Mouse (Mus musculus) layer of hippocampus, postnatal 10 days (tissue): ENCODE measurements around the gene Pkd1. TPM values are rescaled to one million over a fixed set of nuclear protein-coding genes. Genes with fewer than 3 reads are reported as not detected.

Experiments
- DNase-seq, 2 experiments: peaks; one replicate each; pipeline ENCODE4 v3.0.0; 2021; ENCODE audit warnings: low spot score in 2 of 2
- long read RNA-seq: library from polyadenylated mRNA; stranded (forward); transcript quantifications from one replicate; pipeline ENCODE4 v2.0.0, GENCODE M21; 2023
- total RNA-seq, 2 experiments: library from RNA; stranded (reverse); gene quantifications; 2 replicates each; pipeline ENCODE4 v1.2.3; 2021

The Pkd1 gene
- total RNA-seq = 10 to 100 TPM; 61.6 to 91.2 TPM
- long read RNA-seq, partial matches to known transcripts = 2 of 31 reads
- long read RNA-seq, other reads (novel, unspliced or antisense) = 29 of 31 reads

- peak; percentile 96 to 99 for DNase-seq
Observed at GRCm38 (mm10) chr17:24549618-24550415, at the start of gene Pkd1. Gene Pkd1, plus strand, starts transcription at chr17:24549834.

- no peak for DNase-seq
Observed at GRCm38 (mm10) chr17:24502208-24502607, 47.4 kb upstream of the Pkd1 start.

- DNase-seq = no peak
Observed at GRCm38 (mm10) chr17:24504085-24504484, 45.5 kb upstream of the Pkd1 start.

GRCm38 (mm10) chr17:24505286-24505955, 44.2 kb upstream of the Pkd1 start:
- no peak for DNase-seq

- DNase-seq = peak; percentile 53 to 70
Observed at GRCm38 (mm10) chr17:24506332-24507070, 43.1 kb upstream of the Pkd1 start.

GRCm38 (mm10) chr17:24507129-24507664, 42.4 kb upstream of the Pkd1 start:
- DNase-seq = no peak

- no peak for DNase-seq
Observed at GRCm38 (mm10) chr17:24507806-24508460, 41.7 kb upstream of the Pkd1 start.

GRCm38 (mm10) chr17:24513609-24514008, 36.0 kb upstream of the Pkd1 start:
- DNase-seq = peak; percentile 75 to 84

GRCm38 (mm10) chr17:24514270-24515257, 35.1 kb upstream of the Pkd1 start:
- no peak for DNase-seq

- no peak for DNase-seq
Observed at GRCm38 (mm10) chr17:24520450-24520849, 29.2 kb upstream of the Pkd1 start.

- DNase-seq = no peak
Observed at GRCm38 (mm10) chr17:24524734-24525133, 24.9 kb upstream of the Pkd1 start.

GRCm38 (mm10) chr17:24527315-24527714, 22.3 kb upstream of the Pkd1 start:
- DNase-seq = no peak

GRCm38 (mm10) chr17:24527723-24528559, 21.7 kb upstream of the Pkd1 start, which contains the start of gene Traf7:
Gene Traf7, minus strand, starts transcription at chr17:24527938.
- peak; percentile 88 to 90 for DNase-seq

- DNase-seq = no peak
Observed at GRCm38 (mm10) chr17:24528560-24528918, 21.1 kb upstream of the Pkd1 start.

GRCm38 (mm10) chr17:24529007-24529451, 20.6 kb upstream of the Pkd1 start:
- DNase-seq = peak; percentile 77 to 80

GRCm38 (mm10) chr17:24529883-24530282, 19.8 kb upstream of the Pkd1 start:
- no peak for DNase-seq

GRCm38 (mm10) chr17:24530361-24531050, 19.1 kb upstream of the Pkd1 start:
- no peak for DNase-seq

GRCm38 (mm10) chr17:24531064-24531463, 18.6 kb upstream of the Pkd1 start:
- no peak for DNase-seq
